Mouse (Mus musculus): ENCODE results near the gene Acy3.
"Not testable (repeated sequence)": the region's sequence is repeated elsewhere in the genome, so short reads cannot be mapped to it uniquely, and the experiment has no call there.

The Acy3 gene

DNA sequence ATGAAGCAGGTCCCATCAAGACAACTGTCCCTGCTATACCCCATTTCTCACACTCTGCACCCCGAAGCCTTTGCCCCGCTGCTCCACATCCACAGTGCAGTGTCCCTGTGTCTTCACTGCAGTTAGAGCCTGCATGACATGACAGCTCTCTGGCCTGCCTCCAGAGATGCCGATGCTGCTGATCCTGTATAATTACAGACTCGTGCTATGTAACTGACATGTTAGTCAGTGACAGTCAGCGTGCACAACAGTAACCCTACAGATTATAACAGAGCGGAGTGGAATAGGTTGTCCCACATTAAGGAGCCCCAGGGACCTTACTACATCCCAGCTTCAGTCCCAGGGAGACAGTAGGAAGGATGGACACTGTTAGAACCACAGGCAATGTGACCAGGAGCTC is 11.8 kb upstream of the Acy3 start:
- not testable (repeated sequence) for DNase-seq (ENCODE audit: low spot score)

DNA sequence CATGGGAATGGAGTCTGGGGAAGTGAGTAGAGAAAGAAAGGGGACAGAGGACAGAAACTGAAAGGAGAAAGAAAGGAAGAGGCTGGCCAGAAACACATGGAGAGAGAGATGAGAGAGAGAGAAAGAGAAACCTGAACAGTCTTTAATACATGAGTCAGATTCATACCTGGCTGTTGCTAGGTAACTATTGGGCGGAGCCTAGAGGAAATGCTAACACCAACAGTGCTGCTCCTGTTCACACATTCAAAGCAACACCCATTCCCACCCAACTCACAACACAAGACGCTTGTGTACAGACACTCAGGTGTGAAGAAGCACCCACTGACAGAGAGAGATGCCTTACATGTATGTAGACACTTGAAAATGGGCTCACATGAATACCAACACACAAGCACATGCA is 10.5 kb upstream of the Acy3 start:
- no peak for DNase-seq (ENCODE audit: low spot score)

DNA sequence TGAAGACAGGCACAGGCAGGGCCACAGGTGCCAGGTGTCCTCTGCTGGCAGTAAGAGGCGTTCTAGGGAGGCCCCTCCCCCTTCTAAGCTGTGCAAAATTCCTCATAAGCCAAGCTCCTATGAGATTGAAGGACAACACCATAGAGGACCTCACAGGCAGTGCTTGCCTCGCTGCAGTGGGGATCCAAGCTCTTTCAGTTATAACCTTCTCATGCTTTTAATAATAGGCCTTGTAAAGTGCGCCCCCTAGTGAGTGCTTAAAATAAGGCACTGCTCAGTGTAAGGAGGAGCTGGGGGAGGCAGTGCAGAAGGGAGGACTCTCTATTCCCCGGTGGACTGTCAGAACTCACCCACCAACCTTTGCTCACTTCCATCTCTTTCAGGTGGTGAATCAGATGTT is 6.1 kb upstream of the Acy3 start:
- DNase-seq (ENCODE audit: low spot score), result no peak

DNA sequence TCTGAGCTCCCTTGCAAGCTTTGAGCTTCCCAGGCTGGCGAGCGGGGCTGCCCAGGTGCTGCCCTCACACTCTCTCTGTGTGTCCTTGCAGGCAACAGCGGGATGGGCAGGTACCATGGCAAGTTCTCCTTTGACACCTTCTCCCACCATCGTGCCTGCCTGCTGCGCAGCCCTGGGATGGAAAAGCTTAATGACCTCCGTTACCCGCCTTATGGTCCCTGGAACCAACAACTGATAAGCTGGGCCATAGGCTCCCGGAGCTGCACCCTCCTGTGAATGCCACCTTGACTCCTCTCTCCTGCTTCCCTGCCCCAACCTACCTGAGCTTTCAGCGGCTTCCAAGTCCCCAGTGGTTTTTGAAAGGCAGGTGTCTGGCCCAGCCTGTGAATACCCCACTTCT is 5.5 kb upstream of the Acy3 start:
- DNase-seq (ENCODE audit: low spot score), result no peak

DNA sequence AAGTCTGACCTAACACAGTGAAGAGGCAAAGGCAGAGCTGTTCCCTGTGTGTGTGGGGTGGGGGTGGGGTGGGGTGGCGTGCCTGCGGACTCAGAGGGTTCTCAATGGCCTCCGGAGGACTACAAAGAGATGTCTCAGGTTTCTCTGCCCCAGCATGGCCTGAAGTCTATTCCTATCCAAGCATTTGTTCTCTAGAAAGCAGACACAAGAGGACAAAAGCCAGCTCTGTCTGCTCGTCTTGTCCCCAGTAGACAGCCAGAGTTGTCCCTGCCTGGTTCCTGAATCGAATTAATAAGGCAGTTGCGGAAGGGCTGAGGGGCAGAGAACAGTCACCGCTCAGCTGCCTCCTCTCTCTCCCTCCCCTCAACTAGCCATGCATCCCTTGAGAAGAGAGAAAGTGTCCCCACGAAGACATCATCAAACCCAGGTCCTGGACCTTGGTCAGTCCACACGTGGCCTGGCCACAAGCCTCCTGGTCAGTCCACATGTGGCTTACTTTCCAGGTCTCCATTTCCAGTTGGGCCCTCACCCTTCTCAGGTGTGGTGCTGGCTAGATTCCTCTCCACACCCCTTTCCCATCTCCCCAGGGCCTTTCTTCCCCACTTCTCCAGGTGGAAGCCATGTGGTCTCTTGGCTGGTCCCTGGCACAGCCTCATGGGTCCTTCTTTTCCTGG is 2.7 kb upstream of the Acy3 start:
- no peak for DNase-seq (ENCODE audit: low spot score)

DNA sequence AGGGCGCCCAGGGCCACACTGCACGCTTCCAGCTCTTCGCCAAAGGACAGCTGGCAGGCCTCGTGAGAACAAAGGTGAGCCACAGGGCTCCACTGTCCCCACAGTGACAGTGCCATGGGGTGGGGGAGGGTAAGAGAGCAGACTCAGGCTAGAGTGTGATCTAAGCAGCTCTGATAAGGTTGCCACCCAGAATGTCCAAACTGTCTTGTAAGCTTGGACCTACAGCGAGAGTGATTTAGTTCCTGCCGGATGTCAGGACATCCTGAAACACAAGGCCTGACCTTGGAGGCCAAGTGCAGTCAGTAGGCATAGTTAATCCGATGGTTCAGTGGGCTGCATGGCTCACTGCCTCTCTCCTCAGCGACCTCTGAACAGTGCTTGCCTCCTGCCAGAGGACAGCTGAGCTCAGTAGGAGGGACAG is 1.1 kb upstream of the Acy3 start:
- DNase-seq (ENCODE audit: low spot score), result no peak

GRCm38 (mm10) chr19:3988066-3988465 is 1.7 kb downstream of the Acy3 start:
- DNase-seq (ENCODE audit: low spot score), result no peak

GRCm38 (mm10) chr19:3988750-3989149 is 2.4 kb downstream of the Acy3 start:
- DNase-seq (ENCODE audit: low spot score), result no peak

DNA sequence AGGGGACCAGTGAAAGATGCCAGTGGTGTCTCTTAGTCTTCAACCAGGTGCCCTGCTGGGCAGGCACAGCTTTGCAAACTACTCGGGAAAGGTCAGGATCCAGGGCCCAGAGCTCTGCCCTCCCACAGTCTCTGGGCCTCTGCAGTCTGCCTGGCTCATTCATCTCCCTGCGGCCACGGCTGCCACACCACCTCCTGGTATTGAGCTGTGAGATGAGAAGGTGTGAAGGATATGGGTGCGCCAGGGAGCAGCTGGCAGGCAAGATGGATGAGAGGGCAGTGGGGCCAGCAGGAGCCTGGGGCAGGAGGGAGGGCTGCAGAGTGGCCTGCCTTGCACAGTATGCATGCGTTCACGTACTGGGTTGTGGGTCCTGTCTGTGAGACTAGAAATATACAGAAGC is 4.4 kb downstream of the Acy3 start:
- no peak for DNase-seq (ENCODE audit: low spot score)

- no peak for DNase-seq (ENCODE audit: low spot score)
Observed at GRCm38 (mm10) chr19:3991562-3991961, 5.2 kb downstream of the Acy3 start.

DNA sequence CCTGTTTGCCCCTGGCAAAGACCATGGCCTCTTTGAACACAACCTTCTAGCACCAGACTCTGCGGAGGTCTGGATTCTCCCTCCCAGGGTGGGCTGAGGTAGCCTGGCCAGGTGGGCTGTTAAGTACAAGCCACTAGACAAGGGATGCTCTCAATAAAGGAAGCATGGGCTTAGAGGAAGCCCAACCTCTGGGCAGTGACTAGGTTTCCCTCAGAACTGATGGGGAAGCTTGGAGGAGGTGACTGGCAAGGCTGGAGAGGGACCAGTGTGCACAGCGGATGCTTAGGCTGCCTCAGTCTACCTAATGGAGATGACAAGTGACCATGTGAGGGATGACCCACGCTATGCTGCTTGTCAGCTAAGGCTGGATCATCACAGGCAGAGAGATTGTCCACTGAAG is 5.6 kb downstream of the Acy3 start:
- no peak for DNase-seq (ENCODE audit: low spot score)

- DNase-seq (ENCODE audit: low spot score), result no peak
Observed at GRCm38 (mm10) chr19:3992416-3992815, 6.0 kb downstream of the Acy3 start, which contains the start of gene Tbx10. Gene Tbx10, plus strand, starts transcription at chr19:3992752.

- no peak for DNase-seq (ENCODE audit: low spot score)
Observed at GRCm38 (mm10) chr19:3994932-3995331, 8.6 kb downstream of the Acy3 start.

- no peak for DNase-seq (ENCODE audit: low spot score)
Observed at GRCm38 (mm10) chr19:3995505-3995904, 9.1 kb downstream of the Acy3 start.

- no peak for DNase-seq (ENCODE audit: low spot score)
Observed at GRCm38 (mm10) chr19:3996106-3996505, 9.7 kb downstream of the Acy3 start.

DNA sequence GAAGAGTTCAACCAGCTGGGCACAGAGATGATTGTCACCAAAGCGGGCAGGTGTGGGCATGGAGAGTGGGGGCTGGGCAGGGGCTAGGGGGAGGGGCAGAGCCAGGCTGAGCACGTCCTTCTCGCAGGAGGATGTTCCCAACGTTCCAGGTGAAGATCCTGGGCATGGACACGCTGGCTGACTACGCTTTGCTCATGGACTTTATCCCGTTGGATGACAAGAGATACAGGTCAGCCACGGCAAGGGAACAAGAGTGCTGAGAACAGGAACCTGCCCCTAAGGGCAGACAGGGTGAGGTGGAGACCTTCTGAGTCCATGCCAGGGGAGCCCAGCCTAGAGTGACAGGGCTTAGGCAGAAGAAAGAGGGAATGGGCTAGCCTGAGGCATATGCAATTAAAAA is 10.4 kb downstream of the Acy3 start:
- no peak for DNase-seq (ENCODE audit: low spot score)

- DNase-seq (ENCODE audit: low spot score), result no peak
Observed at GRCm38 (mm10) chr19:3997231-3997630, 10.9 kb downstream of the Acy3 start.

DNA sequence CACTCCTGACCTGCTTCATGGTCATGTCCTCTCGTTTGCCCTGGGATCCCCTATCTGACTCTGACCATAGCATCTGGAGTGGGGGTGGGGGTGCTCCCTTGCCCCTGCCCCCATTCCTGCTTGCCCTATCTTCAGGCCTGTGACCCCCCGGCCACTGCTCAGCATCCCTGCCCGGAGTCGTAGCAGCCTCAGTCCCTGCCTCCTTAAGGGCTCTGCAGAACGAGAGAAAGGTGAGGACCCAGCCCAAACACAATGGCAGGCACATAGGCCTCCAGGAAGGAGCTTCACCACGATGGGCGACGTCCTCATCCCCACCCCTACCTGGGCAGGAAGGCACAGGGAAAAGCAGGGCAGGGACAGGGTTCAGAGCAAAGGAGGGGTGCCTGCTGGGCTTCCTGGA is 12.0 kb downstream of the Acy3 start:
- DNase-seq (ENCODE audit: low spot score), result no peak

- no peak for DNase-seq (ENCODE audit: low spot score)
Observed at GRCm38 (mm10) chr19:3999121-3999730, 12.9 kb downstream of the Acy3 start.

DNA sequence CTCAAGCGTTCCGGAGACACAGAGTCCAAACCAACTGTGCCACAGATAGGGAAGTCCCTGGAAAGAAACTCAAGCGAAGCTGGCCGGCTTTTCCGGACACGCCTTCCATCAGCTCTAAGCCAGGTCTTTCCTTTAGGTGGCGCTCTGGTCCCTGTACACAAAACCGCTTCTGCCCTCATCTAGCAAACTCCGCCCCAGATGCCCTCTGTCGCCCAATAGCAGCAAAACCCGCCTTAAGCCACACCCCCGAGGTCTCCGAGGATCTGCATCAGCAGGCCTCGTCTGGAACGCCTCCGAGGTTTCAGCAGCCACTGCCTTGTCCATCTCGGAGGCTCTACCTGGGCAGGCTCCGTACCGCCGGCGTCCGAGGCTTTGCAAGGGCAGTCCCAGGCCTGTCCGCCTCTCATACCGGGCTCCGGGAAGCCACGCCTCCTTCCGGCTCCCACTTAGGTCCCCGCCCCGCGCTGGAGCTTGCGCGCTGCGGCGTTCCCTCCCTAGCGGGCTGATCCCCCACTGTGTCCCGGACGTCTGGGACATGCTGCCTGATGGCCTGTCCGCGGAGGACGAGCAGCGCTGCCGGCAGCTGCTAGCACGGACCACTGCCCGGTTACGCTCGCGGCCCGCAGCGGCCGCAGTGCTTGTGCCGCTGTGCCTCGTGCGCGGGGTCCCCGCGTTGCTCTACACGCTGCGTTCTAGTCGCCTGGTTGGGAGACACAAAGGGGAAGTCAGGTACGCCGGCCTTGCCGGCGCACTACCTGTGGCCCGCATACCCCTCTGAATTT is 13.9 kb downstream of the Acy3 start, which contains the start of the genes Nudt8 and Gm49405:
Gene Nudt8 (plus strand): TSS at position 462 of the 782 bp plus-strand sequence.
Gene Gm49405 (plus strand): TSS at position 508 of the 782 bp plus-strand sequence.
- peak; percentile 75 for DNase-seq (ENCODE audit: low spot score)

GRCm38 (mm10) chr19:4000949-4001525 is 14.7 kb downstream of the Acy3 start:
- no peak for DNase-seq (ENCODE audit: low spot score)

DNA sequence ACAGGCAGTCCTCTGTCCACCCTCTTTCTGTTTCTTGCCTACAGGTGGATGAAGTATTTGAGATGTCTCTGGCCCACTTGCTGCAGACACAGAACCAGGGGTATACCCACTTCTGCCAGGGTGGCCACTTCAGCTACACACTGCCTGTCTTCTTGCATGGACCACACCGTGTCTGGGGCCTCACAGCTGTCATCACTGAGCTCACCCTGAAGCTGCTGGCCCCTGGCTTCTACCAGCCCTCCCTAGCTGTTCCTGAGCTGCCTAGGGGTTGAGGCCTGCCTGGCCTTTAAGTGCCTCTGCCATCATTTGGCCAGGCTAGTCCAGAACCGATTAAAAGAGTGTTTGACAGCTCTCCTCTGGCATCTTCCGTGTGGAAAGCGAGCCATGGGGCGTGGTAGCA is 15.4 kb downstream of the Acy3 start:
- DNase-seq (ENCODE audit: low spot score), result no peak

- no peak for DNase-seq (ENCODE audit: low spot score)
Observed at GRCm38 (mm10) chr19:4003112-4003511, 16.7 kb downstream of the Acy3 start, which contains the start of gene Doc2g. Gene Doc2g, plus strand, starts transcription at chr19:4003313.

All from urinary bladder, postnatal 10 days (tissue).